Mouse (Mus musculus) heart, postnatal 0 days (tissue): Measurements from ENCODE around the gene Rai14. TPM values are rescaled to one million over a fixed set of nuclear protein-coding genes. Genes with fewer than 3 reads are reported as not detected.
A peak's percentile ranks its signal among the peaks of the same experiment; 100 is the strongest.

Experiments
- ATAC-seq: fragments of 200-750 bp; cut with Nextera tagmentation; 2 replicates; pipeline ENCODE4 v1.8.0; 2017; ENCODE audit warnings: low read depth, moderate number of reproducible peaks, moderate library complexity; ENCODE audit not compliant: insufficient read depth
- DNase-seq: peaks from one replicate; pipeline ENCODE4 v3.0.0-alpha.2; 2016; ENCODE audit warnings: low spot score
- H3K27ac ChIP-seq: fragments of 300-500 bp; sonication (generic); 2 replicates; pipeline ENCODE4 v1.5.1; 2014; ENCODE audit warnings: low read depth, mild to moderate bottlenecking
- H3K27me3 ChIP-seq: fragments of 300-500 bp; sonication (generic); 2 replicates; pipeline ENCODE4 v1.6.1; 2014; ENCODE audit warnings: low read length, mixed read lengths; ENCODE audit not compliant: control insufficient read depth, insufficient read depth
- H3K36me3 ChIP-seq: fragments of 300-500 bp; sonication (generic); replicated peaks from 2 replicates; pipeline ENCODE4 v1.6.1; 2014; ENCODE audit warnings: low read length, mixed read lengths; ENCODE audit not compliant: control insufficient read depth, insufficient read depth
- H3K4me1 ChIP-seq: fragments of 300-500 bp; sonication (generic); 2 replicates; pipeline ENCODE4 v1.6.1; 2014; ENCODE audit warnings: antibody characterized with exemption; ENCODE audit not compliant: control insufficient read depth, insufficient read depth
- H3K4me2 ChIP-seq: fragments of 300-500 bp; sonication (generic); 2 replicates; pipeline ENCODE4 v1.6.1; 2014; ENCODE audit warnings: low read depth, mild to moderate bottlenecking, low read length, moderate library complexity
- H3K4me3 ChIP-seq: fragments of 300-500 bp; sonication (generic); 2 replicates; pipeline ENCODE4 v1.5.1; 2014; ENCODE audit warnings: low read depth, low read length
- H3K9ac ChIP-seq: fragments of 300-500 bp; sonication (generic); replicated peaks from 2 replicates; pipeline ENCODE4 v1.6.1; 2014; ENCODE audit warnings: low read depth, low read length, mixed read lengths
- H3K9me3 ChIP-seq: fragments of 300-500 bp; sonication (generic); replicated peaks from 2 replicates; pipeline ENCODE4 v1.6.1; 2016; ENCODE audit warnings: low read length; ENCODE audit not compliant: control insufficient read depth
- CTCF ChIP-seq: IDR thresholded peaks from 2 replicates; pipeline ENCODE4 v1.5.1; 2016; ENCODE audit warnings: antibody characterized with exemption, control low read depth, low read depth
- EP300 ChIP-seq: IDR thresholded peaks from 2 replicates; pipeline ENCODE4 v1.6.1; 2016; ENCODE audit warnings: antibody characterized with exemption, low read depth
- WGBS: fragments of 180-500 bp; shearing (Covaris S2); extraction: QIAGEN DNeasy Blood & Tissue Kit; methylation state at CpG from one replicate; pipeline ENCODE4 v1.1.7; 2014; 5-methylcytosine and 5-hydroxymethylcytosine counted together
- polyA plus RNA-seq: library from polyadenylated mRNA; unstranded; fragments of >200 nt; fragmentation: Nextera tagmentation; extraction: Ambion mirVana; gene quantifications from 2 replicates; pipeline ENCODE4 v1.2.1, GENCODE M21; 2015
- total RNA-seq: library from RNA; depleted of rRNA; stranded (reverse); fragments of >200 nt; gene quantifications from 2 replicates; pipeline ENCODE4 v1.2.3, GENCODE M21; 2014; ENCODE audit warnings: low replicate concordance

The Rai14 gene
- total and polyA plus RNA-seq, 2 experiments from 2014 or later: 4.1 to 8.9 TPM

DNA sequence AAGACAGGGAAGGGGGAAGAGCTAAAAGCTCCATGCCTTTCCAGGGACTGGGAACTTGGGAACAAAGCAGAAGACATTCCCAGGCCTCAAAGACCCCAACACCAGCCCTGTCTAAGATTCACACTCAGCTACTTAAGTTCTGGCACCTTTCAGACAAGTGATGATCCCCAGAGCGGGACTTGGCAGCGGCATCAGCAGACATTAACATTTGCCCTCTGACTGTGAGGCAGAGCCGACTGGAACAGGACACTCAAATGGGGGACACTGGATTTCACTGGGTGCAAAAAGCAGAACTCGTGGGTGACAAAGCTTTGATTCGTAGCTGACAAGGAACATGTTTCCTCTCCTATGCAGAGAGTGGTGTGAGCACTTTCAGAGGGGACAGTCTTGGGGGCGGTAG lies 98.4 kb downstream of the Rai14 start:
- Histone ChIP-seq H3K4me2 (no peak overlapping the region), H3K4me1 (no peaks in the 10 kb centered on the region), H3K27me3 (no peaks in the 10 kb centered on the region), H3K36me3 (no peaks in the 10 kb centered on the region), H3K9ac (no peak overlapping the region), H3K27ac (no peak overlapping the region), H3K4me3 (no peak overlapping the region), H3K9me3 (peaks cover 8% of the 10 kb centered on the region; the same call in 1 of the 2 replicates)
- ATAC-seq (no peak), DNase-seq (no peak)
- TF ChIP-seq EP300: no peak
- no peak for TF ChIP-seq CTCF
- WGBS: 47% methylated on average over 6 of the region's 6 CpGs

DNA sequence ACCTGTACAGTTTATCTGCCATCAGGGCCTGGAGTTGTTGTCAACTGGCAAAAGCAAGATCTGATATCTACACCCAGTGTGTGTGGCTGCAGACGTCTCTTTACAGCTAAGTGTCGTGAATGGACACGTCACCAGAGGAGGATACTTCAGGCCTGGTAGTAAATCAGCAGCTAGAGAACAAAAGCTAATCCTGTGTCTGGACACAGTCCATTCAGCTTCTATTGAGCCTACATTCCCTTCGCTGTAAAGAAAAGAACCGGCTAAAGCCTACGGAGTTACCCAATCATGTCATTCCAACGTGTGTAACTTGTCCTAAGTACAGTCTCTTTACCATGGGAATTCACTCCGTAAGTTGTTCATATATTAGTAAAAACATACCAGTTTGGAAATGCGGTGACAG lies 103.4 kb downstream of the Rai14 start:
- no peaks in the 10 kb centered on the region for H3K36me3 ChIP-seq
- no peaks in the 10 kb centered on the region for H3K4me1 ChIP-seq
- no peaks in the 10 kb centered on the region for H3K9me3 ChIP-seq
- no peak overlapping the region for H3K27ac ChIP-seq
- 77% methylated on average over 9 of the region's 9 CpGs for WGBS
- no peak overlapping the region for H3K4me2 ChIP-seq
- H3K9ac ChIP-seq: no peak overlapping the region
- no peak for TF ChIP-seq CTCF
- no peak for TF ChIP-seq EP300
- no peak for DNase-seq
- H3K27me3 ChIP-seq: no peaks in the 10 kb centered on the region
- no peak overlapping the region for H3K4me3 ChIP-seq
- ATAC-seq: no peak

DNA sequence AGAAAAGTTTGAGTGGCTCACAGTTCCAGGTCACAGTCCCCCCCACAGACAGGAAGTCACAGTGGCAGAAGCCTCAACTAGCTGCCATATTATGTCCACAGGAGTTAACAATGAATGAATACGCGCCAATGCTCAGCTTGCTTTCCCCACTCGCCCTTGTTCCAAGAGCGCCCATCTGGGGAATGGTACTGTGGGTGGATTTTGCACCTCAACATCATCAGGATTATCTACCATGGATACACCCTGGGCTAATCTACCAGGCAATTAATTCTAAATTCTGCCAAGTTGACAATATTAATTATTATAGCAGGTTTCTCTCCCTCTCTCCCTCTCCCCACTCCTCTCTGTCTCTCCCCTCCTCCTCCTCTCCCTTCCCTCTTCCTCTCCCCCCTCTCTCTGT lies 105.3 kb downstream of the Rai14 start:
- Histone ChIP-seq H3K9ac (no peak overlapping the region), H3K4me3 (no peak overlapping the region), H3K4me2 (no peak overlapping the region), H3K4me1 (no peaks in the 10 kb centered on the region), H3K9me3 (no peaks in the 10 kb centered on the region), H3K36me3 (no peaks in the 10 kb centered on the region), H3K27ac (no peak overlapping the region), H3K27me3 (no peaks in the 10 kb centered on the region)
- 95% methylated on average over 4 of the region's 4 CpGs for WGBS
- TF ChIP-seq CTCF (no peak), EP300 (no peak)
- DNase-seq (no peak), ATAC-seq (no peak)

DNA sequence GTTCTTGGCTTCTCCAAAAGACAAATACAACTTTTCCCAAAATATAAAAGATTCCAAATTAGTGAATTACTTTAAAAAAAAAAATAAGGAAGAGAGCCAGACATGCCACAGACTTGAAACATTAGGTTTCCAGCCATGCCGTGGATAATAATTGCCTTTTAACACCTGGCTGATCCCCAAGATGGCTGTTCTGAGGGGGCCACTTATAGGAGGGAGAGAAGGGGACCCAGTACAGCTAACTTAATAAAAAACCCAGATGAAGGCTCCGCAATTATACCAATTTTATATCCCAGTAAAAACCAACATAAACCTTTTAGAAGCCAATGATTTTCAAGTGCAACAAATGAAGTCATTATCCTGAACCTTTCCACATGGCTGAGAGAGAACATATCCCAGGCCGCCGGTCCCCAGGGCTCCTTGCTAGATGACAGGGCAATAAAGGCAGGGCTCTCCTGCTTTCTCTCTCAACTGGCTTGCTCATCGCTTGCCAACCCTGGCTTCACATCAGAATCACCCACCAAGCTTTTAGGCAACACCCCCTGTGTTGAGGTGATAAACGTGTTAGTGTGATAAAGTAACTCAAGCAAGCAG lies 105.8 kb downstream of the Rai14 start:
- WGBS: 66% methylated on average over 6 of the region's 6 CpGs
- Histone ChIP-seq H3K27me3 (no peaks in the 10 kb centered on the region), H3K36me3 (no peaks in the 10 kb centered on the region), H3K4me3 (no peak overlapping the region), H3K27ac (no peak overlapping the region), H3K4me2 (no peak overlapping the region), H3K9ac (no peak overlapping the region), H3K9me3 (0 out of 2 replicates have a peak, but pooled peaks cover 3% of the 10 kb centered on the region), H3K4me1 (no peaks in the 10 kb centered on the region)
- TF ChIP-seq EP300 (no peak), CTCF (no peak)
- ATAC-seq (no peak), DNase-seq (no peak)

DNA sequence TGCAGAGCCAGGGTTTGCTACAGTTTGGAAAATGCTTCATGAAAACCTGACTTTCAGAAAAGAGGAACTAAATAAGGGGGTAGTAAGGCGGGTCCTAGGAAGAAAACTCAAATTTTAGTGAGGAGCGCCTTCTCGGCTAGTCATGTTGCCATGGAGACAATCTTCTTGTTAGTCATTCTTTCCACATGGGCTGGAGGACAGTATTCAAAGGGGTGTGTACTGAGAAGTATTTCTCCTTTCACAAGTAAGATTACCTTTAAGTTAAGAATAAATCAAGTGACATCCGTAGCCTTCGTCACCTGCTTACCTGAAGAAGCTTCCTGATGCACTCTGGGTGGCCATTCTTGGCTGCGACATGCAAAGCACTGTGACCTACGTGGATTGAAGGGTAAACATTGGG lies 115.0 kb downstream of the Rai14 start:
- TF ChIP-seq EP300 (no peak), CTCF (no peak)
- 67% methylated on average over 7 of the region's 7 CpGs for WGBS
- DNase-seq (peak; percentile 36), ATAC-seq (no peak)
- Histone ChIP-seq H3K9ac (no peak overlapping the region), H3K27me3 (no peaks in the 10 kb centered on the region), H3K27ac (no peak overlapping the region), H3K4me1 (no peaks in the 10 kb centered on the region), H3K4me2 (no peak overlapping the region), H3K9me3 (0 out of 2 replicates have a peak, but pooled peaks cover 3% of the 10 kb centered on the region), H3K4me3 (no peak overlapping the region), H3K36me3 (no peaks in the 10 kb centered on the region)
